ENCODE assay signal across 11 mouse cellular contexts in genomic region chr7:80325292-80325868, GRCm38 (mm10). TPM values are rescaled to one million over a fixed set of nuclear protein-coding genes. Genes with fewer than 3 reads are reported as not detected.
A peak's percentile ranks its signal among the peaks of the same experiment; 100 is the strongest.
DNase-seq lines count a peak whose midpoint lies in the region; ATAC-seq and TF ChIP-seq lines count a peak whose summit lies in the region.
"Had no signal": no experiment of that assay in that cellular context is flagged by ENCODE, and none has a peak within 500 bp of the region (broad histone marks: within the 10 kb centered on the region; RNA-seq: fewer than 3 reads in every experiment).

No protein-coding gene starts in this region.

- H3K27ac ChIP-seq in forebrain, embryonic 15.5 days (replicated peaks), result peak overlapping the region; percentile 16
- H3K27ac ChIP-seq in forebrain, embryonic 10.5 days, result no peak overlapping the region
- no peak overlapping the region for H3K27ac ChIP-seq in liver, embryonic 11.5 days (ENCODE audit: low read depth, low read length)
- no peak overlapping the region for H3K27ac ChIP-seq in embryonic facial prominence, embryonic 10.5 days (replicated peaks)
- H3K27ac ChIP-seq in liver, embryonic 14.5 days, result no peak overlapping the region

- peaks cover 17% of the 10 kb centered on the region for H3K4me1 ChIP-seq in forebrain, embryonic 15.5 days
- peaks cover 21% of the 10 kb centered on the region for H3K4me1 ChIP-seq in forebrain, embryonic 10.5 days
- H3K4me1 ChIP-seq in liver, embryonic 11.5 days (replicated peaks; ENCODE audit: control insufficient read depth, insufficient read depth, low read length), result peaks cover 3% of the 10 kb centered on the region
- peaks cover 16% of the 10 kb centered on the region for H3K4me1 ChIP-seq in embryonic facial prominence, embryonic 10.5 days
- peaks cover 7 to 8% of the 10 kb centered on the region in 2 experiments; a peak in 3 of 4 replicates for H3K4me1 ChIP-seq in liver, embryonic 14.5 days (replicated peaks; ENCODE audit: control insufficient read depth in 2 of 2, insufficient read depth in 2 of 2, low read length in 1 of 2)

- no peak overlapping the region for H3K4me3 ChIP-seq in forebrain, embryonic 15.5 days
- H3K4me3 ChIP-seq in forebrain, embryonic 10.5 days, result no peak overlapping the region; the same call in 1 of the 2 replicates
- H3K4me3 ChIP-seq in liver, embryonic 11.5 days (ENCODE audit: low read depth, low read length), result no peak overlapping the region
- peak overlapping the region; percentile 9; the same call in 1 of the 2 replicates for H3K4me3 ChIP-seq in embryonic facial prominence, embryonic 10.5 days
- no peak overlapping the region for H3K4me3 ChIP-seq in liver, embryonic 14.5 days (ENCODE audit: insufficient read depth in 1 of 2, low read depth in 2 of 2, low read length in 2 of 2)

- TF ChIP-seq EP300 in liver, embryonic 14.5 days (IDR thresholded peaks at IDR 0.05; ENCODE audit: low read depth), result no peak

- TF ChIP-seq CTCF in liver, embryonic 14.5 days (IDR thresholded peaks at IDR 0.05; ENCODE audit: low read depth), result no peak

- peaks cover 52% of the 10 kb centered on the region for H3K36me3 ChIP-seq in forebrain, embryonic 15.5 days
- H3K36me3 ChIP-seq in forebrain, embryonic 10.5 days (replicated peaks), result peaks cover 68% of the 10 kb centered on the region
- H3K36me3 ChIP-seq in liver, embryonic 11.5 days (ENCODE audit: control insufficient read depth, insufficient read depth, low read length), result peaks cover 37% of the 10 kb centered on the region
- H3K36me3 ChIP-seq in embryonic facial prominence, embryonic 10.5 days (replicated peaks), result peaks cover 64% of the 10 kb centered on the region
- no peaks in the 10 kb centered on the region; the same call in 1 of the 2 replicates for H3K36me3 ChIP-seq in liver, embryonic 14.5 days (replicated peaks; ENCODE audit: control insufficient read depth, insufficient read depth, low read depth)

- no peaks in the 10 kb centered on the region for H3K9me3 ChIP-seq in forebrain, embryonic 15.5 days
- H3K9me3 ChIP-seq in forebrain, embryonic 10.5 days, result no peaks in the 10 kb centered on the region
- no peaks in the 10 kb centered on the region for H3K9me3 ChIP-seq in liver, embryonic 11.5 days (ENCODE audit: control insufficient read depth, low read length)
- no peaks in the 10 kb centered on the region for H3K9me3 ChIP-seq in embryonic facial prominence, embryonic 10.5 days
- no peaks in the 10 kb centered on the region for H3K9me3 ChIP-seq in liver, embryonic 14.5 days (ENCODE audit: control insufficient read depth, low read length)

- no peak overlapping the region for H3K4me2 ChIP-seq in forebrain, embryonic 15.5 days (replicated peaks)
- 0 out of 2 replicates have a peak overlapping the region, but pooled peaks have one; percentile 6 for H3K4me2 ChIP-seq in liver, embryonic 11.5 days
- H3K4me2 ChIP-seq in liver, embryonic 14.5 days (ENCODE audit: low read depth), result peak overlapping the region; percentile 87; the same call in 1 of the 2 replicates

- 96% methylated on average over 16 of the region's 16 CpGs for WGBS in forebrain, embryonic 15.5 days
- WGBS in forebrain, embryonic 10.5 days, result 92% methylated on average over 16 of the region's 16 CpGs
- WGBS in liver, embryonic 11.5 days, result 94% methylated on average over 16 of the region's 16 CpGs
- WGBS in embryonic facial prominence, embryonic 10.5 days, result 96% methylated on average over 16 of the region's 16 CpGs
- 92% methylated on average over 16 of the region's 16 CpGs for WGBS in liver, embryonic 14.5 days (ENCODE audit: insufficient replicate concordance)

- DNase-seq in forebrain, embryonic 10.5 days (ENCODE audit: extremely low spot score, low spot score), result no peak
- DNase-seq in liver, embryonic 11.5 days (ENCODE audit: low spot score), result no peak
- no peak for DNase-seq in liver
- no peak for DNase-seq in embryonic facial prominence, embryonic 10.5 days (ENCODE audit: low spot score)
- DNase-seq in liver, embryonic 14.5 days (ENCODE audit: low read depth in 3 of 3, low spot score in 3 of 3), result no peak
- no peak for DNase-seq in B cell, adult 2 months
- DNase-seq in lung, postnatal 10 days, result no peak
- DNase-seq: kidney, adult 18-20 months; right cerebral cortex, postnatal 25 days; thymus, adult 18-20 months had no signal

- ATAC-seq in forebrain, embryonic 15.5 days (replicated peaks), result no peak
- ATAC-seq in liver, embryonic 11.5 days (replicated peaks; ENCODE audit: low FRiP score), result no peak
- ATAC-seq in liver, embryonic 14.5 days (ENCODE audit: insufficient read depth), result no peak

- H3K27me3 ChIP-seq in forebrain, embryonic 15.5 days, result no peaks in the 10 kb centered on the region
- no peaks in the 10 kb centered on the region for H3K27me3 ChIP-seq in forebrain, embryonic 10.5 days (ENCODE audit: poor library complexity, severe bottlenecking)
- H3K27me3 ChIP-seq in liver, embryonic 11.5 days (replicated peaks; ENCODE audit: control insufficient read depth, insufficient read depth, low read length), result no peaks in the 10 kb centered on the region
- no peaks in the 10 kb centered on the region for H3K27me3 ChIP-seq in embryonic facial prominence, embryonic 10.5 days (replicated peaks; ENCODE audit: low read depth, poor library complexity, severe bottlenecking)
- no peaks in the 10 kb centered on the region for H3K27me3 ChIP-seq in liver, embryonic 14.5 days (ENCODE audit: control insufficient read depth, insufficient read depth, low read length)

- no peak overlapping the region for H3K9ac ChIP-seq in forebrain, embryonic 15.5 days (replicated peaks)
- H3K9ac ChIP-seq in liver, embryonic 11.5 days (ENCODE audit: low read depth, low read length), result 0 out of 2 replicates have a peak overlapping the region, but pooled peaks have one; percentile 30
- H3K9ac ChIP-seq in liver, embryonic 14.5 days (replicated peaks), result no peak overlapping the region

RNA-seq across cellular contexts. Expression of gene Rccd1, which starts 1.1 kb away (rescaled TPM):
- polyA plus RNA-seq in forebrain, embryonic 15.5 days (2015; fragmentation: Nextera tagmentation; extraction: Ambion mirVana), result 13.5 and 14.6 TPM in 2 replicates
- 12.3 and 14.1 TPM in 2 replicates for polyA plus RNA-seq in forebrain, embryonic 10.5 days (2016; fragmentation: Nextera tagmentation; extraction: Ambion mirVana)
- polyA plus RNA-seq in liver, embryonic 11.5 days (2014; fragmentation: Nextera tagmentation; extraction: Ambion mirVana), result 10.7 and 11.4 TPM in 2 replicates
- polyA plus RNA-seq in embryonic facial prominence, embryonic 10.5 days (2016; fragmentation: Nextera tagmentation; extraction: Ambion mirVana), result 12.0 and 13.2 TPM in 2 replicates
- 4.4 and 6.6 TPM in 2 replicates for polyA plus RNA-seq in liver, embryonic 14.5 days (2012; rRNA removed)
- 1.6 and 2.8 TPM in 2 replicates for polyA plus RNA-seq in liver, embryonic 14.5 days (2014; fragmentation: Nextera tagmentation; extraction: Ambion mirVana)

RNA-seq across cellular contexts. Expression of gene Unc45a, which starts 15.4 kb away (rescaled TPM):
- polyA plus RNA-seq in forebrain, embryonic 15.5 days (2015; fragmentation: Nextera tagmentation; extraction: Ambion mirVana), result 48.2 and 54.3 TPM in 2 replicates
- polyA plus RNA-seq in forebrain, embryonic 10.5 days (2016; fragmentation: Nextera tagmentation; extraction: Ambion mirVana), result 42.0 and 44.0 TPM in 2 replicates
- 23.7 and 24.0 TPM in 2 replicates for polyA plus RNA-seq in liver, embryonic 11.5 days (2014; fragmentation: Nextera tagmentation; extraction: Ambion mirVana)
- polyA plus RNA-seq in embryonic facial prominence, embryonic 10.5 days (2016; fragmentation: Nextera tagmentation; extraction: Ambion mirVana), result 51.3 and 53.3 TPM in 2 replicates
- polyA plus RNA-seq in liver, embryonic 14.5 days (2012; rRNA removed), result 3.8 and 7.1 TPM in 2 replicates
- 5.6 and 7.3 TPM in 2 replicates for polyA plus RNA-seq in liver, embryonic 14.5 days (2014; fragmentation: Nextera tagmentation; extraction: Ambion mirVana)

RNA-seq across cellular contexts. Expression of gene Hddc3, which starts 17.5 kb away (rescaled TPM):
- polyA plus RNA-seq in forebrain, embryonic 15.5 days (2015; fragmentation: Nextera tagmentation; extraction: Ambion mirVana), result 23.0 and 25.4 TPM in 2 replicates
- 25.2 and 27.9 TPM in 2 replicates for polyA plus RNA-seq in forebrain, embryonic 10.5 days (2016; fragmentation: Nextera tagmentation; extraction: Ambion mirVana)
- 9.7 and 10.5 TPM in 2 replicates for polyA plus RNA-seq in liver, embryonic 11.5 days (2014; fragmentation: Nextera tagmentation; extraction: Ambion mirVana)
- polyA plus RNA-seq in embryonic facial prominence, embryonic 10.5 days (2016; fragmentation: Nextera tagmentation; extraction: Ambion mirVana), result 23.3 and 30.3 TPM in 2 replicates
- polyA plus RNA-seq in liver, embryonic 14.5 days (2012; rRNA removed), result 5.0 and 5.3 TPM in 2 replicates
- polyA plus RNA-seq in liver, embryonic 14.5 days (2014; fragmentation: Nextera tagmentation; extraction: Ambion mirVana), result 2.8 and 4.6 TPM in 2 replicates

RNA-seq across cellular contexts. Expression of gene Prc1, which starts 31.1 kb away (rescaled TPM):
- 91.2 and 94.4 TPM in 2 replicates for polyA plus RNA-seq in forebrain, embryonic 15.5 days (2015; fragmentation: Nextera tagmentation; extraction: Ambion mirVana)
- 242 and 249 TPM in 2 replicates for polyA plus RNA-seq in forebrain, embryonic 10.5 days (2016; fragmentation: Nextera tagmentation; extraction: Ambion mirVana)
- 148 and 178 TPM in 2 replicates for polyA plus RNA-seq in liver, embryonic 11.5 days (2014; fragmentation: Nextera tagmentation; extraction: Ambion mirVana)
- polyA plus RNA-seq in embryonic facial prominence, embryonic 10.5 days (2016; fragmentation: Nextera tagmentation; extraction: Ambion mirVana), result 196 and 199 TPM in 2 replicates
- 61.6 and 76.5 TPM in 2 replicates for polyA plus RNA-seq in liver, embryonic 14.5 days (2012; rRNA removed)
- polyA plus RNA-seq in liver, embryonic 14.5 days (2014; fragmentation: Nextera tagmentation; extraction: Ambion mirVana), result 131 TPM in 2 replicates

RNA-seq across cellular contexts. Expression of gene Man2a2, which starts 45.8 kb away (rescaled TPM):
- 19.2 and 20.3 TPM in 2 replicates for polyA plus RNA-seq in forebrain, embryonic 15.5 days (2015; fragmentation: Nextera tagmentation; extraction: Ambion mirVana)
- 17.0 and 17.8 TPM in 2 replicates for polyA plus RNA-seq in forebrain, embryonic 10.5 days (2016; fragmentation: Nextera tagmentation; extraction: Ambion mirVana)
- 9.4 and 12.4 TPM in 2 replicates for polyA plus RNA-seq in liver, embryonic 11.5 days (2014; fragmentation: Nextera tagmentation; extraction: Ambion mirVana)
- 20.2 and 21.0 TPM in 2 replicates for polyA plus RNA-seq in embryonic facial prominence, embryonic 10.5 days (2016; fragmentation: Nextera tagmentation; extraction: Ambion mirVana)
- polyA plus RNA-seq in liver, embryonic 14.5 days (2012; rRNA removed), result 4.9 TPM in 2 replicates
- 1.5 and 1.7 TPM in 2 replicates for polyA plus RNA-seq in liver, embryonic 14.5 days (2014; fragmentation: Nextera tagmentation; extraction: Ambion mirVana)
